Mouse (Mus musculus) embryonic facial prominence, embryonic 11.5 days (tissue): ENCODE data around the gene Nfil3. TPM values are rescaled to one million over a fixed set of nuclear protein-coding genes. Genes with fewer than 3 reads are reported as not detected.
A peak's percentile ranks its signal among the peaks of the same experiment; 100 is the strongest.

Experiments used
- ATAC-seq: fragments of 200-750 bp; cut with Nextera tagmentation; replicated peaks from 2 replicates; pipeline ENCODE4 v1.8.0; 2017; ENCODE audit warnings: low read depth; ENCODE audit not compliant: insufficient number of reproducible peaks, low FRiP score, low TSS enrichment
- DNase-seq: peaks from one replicate; pipeline ENCODE4 v3.0.0-alpha.2; 2015; ENCODE audit warnings: low spot score
- H3K27ac ChIP-seq: fragments of 300-500 bp; sonication (generic); replicated peaks from 2 replicates; pipeline ENCODE4 v1.5.1; 2014; ENCODE audit warnings: mild to moderate bottlenecking, low read depth, low read length, control low read depth
- H3K27me3 ChIP-seq: fragments of 300-500 bp; sonication (generic); 2 replicates; pipeline ENCODE4 v1.6.1; 2014; ENCODE audit warnings: mild to moderate bottlenecking, low read length, moderate library complexity, mixed read lengths; ENCODE audit not compliant: control insufficient read depth, insufficient read depth
- H3K36me3 ChIP-seq: fragments of 300-500 bp; sonication (generic); replicated peaks from 2 replicates; pipeline ENCODE4 v1.6.1; 2014; ENCODE audit warnings: low read depth, mild to moderate bottlenecking, low read length, moderate library complexity, mixed read lengths; ENCODE audit not compliant: control insufficient read depth, insufficient read depth
- H3K4me1 ChIP-seq: fragments of 300-500 bp; sonication (generic); 2 replicates; pipeline ENCODE4 v1.6.1; 2014; ENCODE audit warnings: low read length, mixed read lengths; ENCODE audit not compliant: control insufficient read depth, insufficient read depth
- H3K4me2 ChIP-seq: fragments of 300-500 bp; sonication (generic); 2 replicates; pipeline ENCODE4 v1.6.1; 2014; ENCODE audit warnings: low read depth, mild to moderate bottlenecking, control low read depth, low read length, moderate library complexity
- H3K4me3 ChIP-seq: fragments of 300-500 bp; sonication (generic); 2 replicates; pipeline ENCODE4 v1.5.1; 2014; ENCODE audit warnings: low read depth, low read length, control low read depth
- H3K9ac ChIP-seq: fragments of 300-500 bp; sonication (generic); replicated peaks from 2 replicates; pipeline ENCODE4 v1.6.1; 2014; ENCODE audit warnings: mild to moderate bottlenecking, control low read depth, low read length
- H3K9me3 ChIP-seq: fragments of 300-500 bp; sonication (generic); replicated peaks from 2 replicates; pipeline ENCODE4 v1.6.1; 2016; ENCODE audit warnings: mild to moderate bottlenecking, low read length, inconsistent platforms, mixed read lengths; ENCODE audit not compliant: control insufficient read depth
- WGBS: fragments of 180-500 bp; shearing (Covaris S2); extraction: QIAGEN DNeasy Blood & Tissue Kit; methylation state at CpG from one replicate; pipeline ENCODE4 v1.1.7; 2014; 5-methylcytosine and 5-hydroxymethylcytosine counted together
- polyA plus RNA-seq: library from polyadenylated mRNA; unstranded; fragments of >200 nt; fragmentation: Nextera tagmentation; extraction: Ambion mirVana; gene quantifications from 2 replicates; pipeline ENCODE4 v1.2.1, GENCODE M21; 2014

The Nfil3 gene
- polyA plus RNA-seq, 1 experiment from 2014 or later = 23.9 TPM

DNA sequence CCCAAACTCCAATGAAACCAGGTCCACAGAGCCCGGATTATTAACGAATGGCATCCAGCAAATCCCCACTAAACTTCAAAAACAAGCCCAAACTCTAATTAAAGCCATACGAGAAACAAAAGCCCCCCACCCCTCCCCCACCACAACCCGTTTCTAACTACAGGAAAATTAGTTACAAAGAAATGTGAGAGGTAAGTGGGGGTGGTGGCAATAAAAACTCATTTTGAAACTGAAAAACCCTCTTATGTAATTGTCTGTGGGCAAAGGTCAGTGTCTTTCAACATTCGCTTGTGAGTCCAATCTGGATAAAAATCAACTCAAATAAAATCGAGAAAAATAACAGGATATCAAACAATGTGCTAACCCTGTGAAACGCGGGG lies 4.8 kb downstream of the Nfil3 start:
- Histone ChIP-seq H3K4me3 (no peak overlapping the region), H3K9ac (no peak overlapping the region), H3K4me2 (peak overlapping the region; percentile 13), H3K27ac (no peak overlapping the region), H3K9me3 (no peaks in the 10 kb centered on the region), H3K27me3 (no peaks in the 10 kb centered on the region), H3K36me3 (no peaks in the 10 kb centered on the region), H3K4me1 (peaks cover 5% of the 10 kb centered on the region)
- ATAC-seq = no peak
- WGBS = 18% methylated on average over 8 of the region's 8 CpGs
- DNase-seq = peak; percentile 66

DNA sequence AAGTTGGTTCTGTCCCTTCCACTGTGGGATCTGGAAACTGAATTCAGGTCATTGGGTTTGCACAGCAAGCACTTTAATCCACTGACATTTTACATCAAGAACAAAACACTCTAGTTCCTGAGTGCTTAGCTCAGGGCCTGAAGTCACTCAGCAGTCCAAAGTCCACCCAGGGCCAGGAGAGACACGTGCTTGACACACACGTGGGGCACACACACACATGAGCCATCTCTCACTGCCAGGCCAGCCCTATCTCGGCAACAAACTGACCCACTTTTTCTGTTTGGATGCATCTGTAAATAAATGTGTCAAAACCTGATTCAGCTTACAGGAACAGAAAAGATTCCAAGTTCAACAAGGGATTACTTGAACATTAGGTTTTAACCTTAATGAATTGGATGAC lies 6.2 kb downstream of the Nfil3 start:
- H3K4me1 ChIP-seq = peaks cover 5% of the 10 kb centered on the region
- 73% methylated on average over 3 of the region's 3 CpGs for WGBS

DNA sequence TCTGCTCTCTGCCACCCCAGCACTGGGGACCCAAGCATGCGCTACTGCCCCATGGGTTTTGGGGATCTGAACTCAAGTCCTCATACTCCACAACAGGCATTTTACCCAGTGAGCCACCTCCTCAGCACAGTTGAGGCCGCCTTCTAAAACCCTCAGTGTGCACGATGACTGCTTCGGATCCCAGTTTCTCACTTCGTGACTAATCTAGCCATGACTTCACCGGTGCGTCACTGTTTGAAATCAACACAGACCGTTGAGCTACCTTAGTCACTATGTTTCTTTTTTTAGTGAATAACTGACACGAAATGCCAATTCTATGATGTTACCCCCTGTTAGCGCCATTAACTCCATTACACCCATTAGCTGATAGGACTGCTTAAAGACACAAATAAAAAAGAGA lies 7.4 kb downstream of the Nfil3 start:
- DNase-seq (no peak), ATAC-seq (no peak)
- Histone ChIP-seq H3K9me3 (no peaks in the 10 kb centered on the region), H3K27me3 (no peaks in the 10 kb centered on the region), H3K27ac (no peak overlapping the region), H3K4me2 (no peak overlapping the region), H3K4me1 (peaks cover 5% of the 10 kb centered on the region), H3K4me3 (no peak overlapping the region), H3K36me3 (no peaks in the 10 kb centered on the region), H3K9ac (no peak overlapping the region)
- 95% methylated on average over 10 of the region's 10 CpGs for WGBS

More for the DNA sequence above, 6.2 kb downstream of the Nfil3 start:
- ATAC-seq = no peak
- Histone ChIP-seq H3K9ac (no peak overlapping the region), H3K4me3 (no peak overlapping the region), H3K27ac (no peak overlapping the region), H3K36me3 (no peaks in the 10 kb centered on the region), H3K27me3 (no peaks in the 10 kb centered on the region), H3K9me3 (no peaks in the 10 kb centered on the region), H3K4me2 (no peak overlapping the region)
- DNase-seq = no peak

DNA sequence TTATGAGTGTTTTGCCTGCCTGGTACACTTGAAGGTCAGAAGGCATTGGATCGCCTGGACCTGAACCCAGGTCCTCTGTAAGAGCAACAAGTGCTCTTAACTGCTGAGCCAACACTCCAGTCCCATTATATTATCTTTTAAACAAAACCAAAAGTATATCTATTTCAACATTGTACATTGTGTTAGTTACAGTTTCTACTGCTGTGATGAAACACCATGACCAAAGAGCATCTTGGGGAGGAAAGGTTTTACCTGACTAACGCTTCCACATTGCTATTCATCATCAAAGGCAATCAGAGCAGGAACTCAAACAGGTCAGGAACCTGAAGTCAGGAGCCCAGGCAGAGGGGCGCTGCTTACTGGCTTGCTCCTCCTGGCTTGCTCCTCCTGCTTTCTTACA lies 8.2 kb downstream of the Nfil3 start:
- H3K4me2 ChIP-seq = no peak overlapping the region
- DNase-seq (no peak), ATAC-seq (no peak)
- H3K9ac ChIP-seq = no peak overlapping the region
- no peaks in the 10 kb centered on the region for H3K27me3 ChIP-seq
- H3K9me3 ChIP-seq = no peaks in the 10 kb centered on the region
- peaks cover 3% of the 10 kb centered on the region; the same call in 1 of the 2 replicates for H3K36me3 ChIP-seq
- no peak overlapping the region for H3K4me3 ChIP-seq
- no peak overlapping the region for H3K27ac ChIP-seq
- peaks cover 5% of the 10 kb centered on the region; the same call in 1 of the 2 replicates for H3K4me1 ChIP-seq
- 93% methylated on average over 3 of the region's 3 CpGs for whole genome bisulfite sequencing

DNA sequence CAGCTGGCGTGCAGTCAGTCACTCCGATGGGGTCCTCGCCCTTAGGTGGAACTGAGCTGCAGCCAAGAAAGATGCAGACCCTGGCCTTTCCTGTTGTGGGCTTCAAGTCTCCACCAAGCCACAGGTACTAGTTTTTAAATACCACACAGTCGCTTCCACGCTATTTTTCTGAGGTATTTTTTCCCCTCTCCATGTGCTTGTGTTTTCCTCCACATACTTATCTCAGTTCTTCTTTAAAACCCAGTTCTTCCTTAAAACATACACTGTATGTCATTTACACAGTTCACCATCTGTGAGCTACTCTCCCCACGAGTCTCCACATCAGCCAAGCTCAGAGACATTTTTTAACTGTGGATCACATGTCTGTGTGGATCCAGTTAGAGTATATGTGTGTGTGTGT lies 10.0 kb downstream of the Nfil3 start:
- no peaks in the 10 kb centered on the region for H3K4me1 ChIP-seq
- no peaks in the 10 kb centered on the region for H3K27me3 ChIP-seq
- H3K4me2 ChIP-seq = no peak overlapping the region
- H3K9ac ChIP-seq = no peak overlapping the region
- WGBS = 88% methylated on average over 6 of the region's 6 CpGs
- no peak overlapping the region for H3K27ac ChIP-seq
- ATAC-seq = no peak
- peaks cover 6% of the 10 kb centered on the region; the same call in 1 of the 2 replicates for H3K36me3 ChIP-seq
- no peak overlapping the region for H3K4me3 ChIP-seq
- H3K9me3 ChIP-seq = no peaks in the 10 kb centered on the region
- DNase-seq = no peak

DNA sequence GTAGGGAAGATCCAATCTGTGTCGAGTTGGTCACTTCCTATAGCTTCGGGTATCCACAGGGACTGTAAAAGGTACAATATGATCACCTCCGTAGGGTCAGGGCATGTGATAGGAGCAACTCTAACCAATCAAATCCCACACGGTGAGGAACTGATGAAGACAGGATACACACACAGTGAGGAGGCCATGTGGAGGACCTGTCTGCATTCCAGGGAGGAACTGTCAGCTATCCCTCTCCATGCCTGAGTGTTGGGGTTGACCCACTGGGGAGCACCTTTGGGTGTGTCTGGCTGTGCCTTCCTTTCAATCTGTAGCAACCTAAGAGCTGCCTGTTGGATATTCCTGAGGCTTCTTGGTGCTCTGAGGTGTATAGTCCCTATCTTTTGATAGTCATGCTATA lies 18.0 kb downstream of the Nfil3 start:
- 86% methylated on average over 4 of the region's 4 CpGs for WGBS
- H3K27me3 ChIP-seq = no peaks in the 10 kb centered on the region
- no peak overlapping the region for H3K27ac ChIP-seq
- H3K9ac ChIP-seq = no peak overlapping the region
- no peaks in the 10 kb centered on the region for H3K9me3 ChIP-seq
- H3K4me1 ChIP-seq = no peaks in the 10 kb centered on the region
- H3K4me2 ChIP-seq = no peak overlapping the region
- no peak for DNase-seq
- no peak for ATAC-seq
- peaks cover 6% of the 10 kb centered on the region for H3K36me3 ChIP-seq
- no peak overlapping the region for H3K4me3 ChIP-seq

DNA sequence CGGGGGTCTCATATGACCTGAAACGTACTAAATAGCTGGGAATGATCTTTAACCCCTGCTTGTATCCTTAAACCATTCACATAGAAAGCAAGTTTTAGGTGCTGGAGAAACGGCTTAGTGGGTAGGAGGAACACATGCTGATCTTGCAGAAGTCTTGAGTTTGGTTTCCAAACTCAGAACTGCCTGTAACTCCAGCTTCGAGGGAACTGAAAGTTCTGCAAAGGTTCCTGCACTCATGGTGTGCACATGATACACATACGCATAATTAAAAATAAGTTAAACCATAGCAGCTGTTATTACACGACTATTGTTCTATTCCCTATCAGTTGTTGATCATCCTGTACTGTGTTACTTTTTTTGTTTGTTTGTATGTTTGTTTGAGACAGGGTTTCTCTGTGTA lies 18.5 kb downstream of the Nfil3 start:
- Histone ChIP-seq H3K9ac (no peak overlapping the region), H3K4me1 (no peaks in the 10 kb centered on the region), H3K4me2 (no peak overlapping the region), H3K4me3 (no peak overlapping the region), H3K9me3 (no peaks in the 10 kb centered on the region), H3K27me3 (no peaks in the 10 kb centered on the region), H3K27ac (no peak overlapping the region), H3K36me3 (peaks cover 1% of the 10 kb centered on the region)
- no peak for ATAC-seq
- 85% methylated on average over 6 of the region's 6 CpGs for WGBS
- DNase-seq = no peak

DNA sequence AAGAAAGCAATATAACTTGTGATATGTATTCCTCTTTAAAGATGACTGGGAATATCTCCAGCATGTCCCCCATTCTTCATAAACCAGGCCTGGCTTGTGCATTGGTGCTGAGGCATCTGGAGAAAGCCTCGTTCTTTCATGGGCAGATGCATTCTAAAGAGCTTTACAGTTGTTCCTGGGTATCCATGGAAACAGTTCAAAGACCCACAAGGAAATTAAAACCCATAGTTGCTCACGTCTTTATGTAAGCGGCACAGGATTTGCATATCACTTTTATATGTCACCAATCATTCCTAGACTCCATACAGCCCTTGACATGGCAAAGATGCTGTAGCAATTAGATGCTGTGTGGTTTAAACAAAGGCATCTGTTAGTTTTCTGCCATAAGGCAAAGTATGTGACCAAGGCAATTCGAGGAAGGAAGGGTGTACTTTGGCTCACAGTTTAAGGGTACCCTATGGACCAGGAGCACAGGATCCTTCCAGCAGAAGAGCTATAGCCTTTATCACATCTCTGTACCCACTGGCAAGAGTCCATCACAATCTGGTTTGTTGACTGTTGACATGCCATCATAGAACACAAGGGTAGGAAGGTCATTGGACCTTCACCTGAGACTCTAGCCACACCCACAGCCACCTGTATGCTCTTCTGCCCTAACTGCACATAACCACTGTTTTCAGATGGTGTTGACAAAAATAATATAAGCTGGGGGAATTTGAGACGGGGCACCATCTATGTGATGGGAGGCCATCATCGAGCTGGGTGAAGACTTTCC lies 26.9 kb downstream of the Nfil3 start:
- Histone ChIP-seq H3K27me3 (no peaks in the 10 kb centered on the region), H3K27ac (no peak overlapping the region), H3K4me3 (no peak overlapping the region), H3K9ac (no peak overlapping the region), H3K36me3 (no peaks in the 10 kb centered on the region), H3K9me3 (no peaks in the 10 kb centered on the region), H3K4me2 (no peak overlapping the region), H3K4me1 (no peaks in the 10 kb centered on the region)
- DNase-seq (no peak), ATAC-seq (no peak)
- 83% methylated on average over 6 of the region's 6 CpGs for WGBS
